Mouse (Mus musculus): Measurements from ENCODE around the gene Rdh7.
"Not testable (repeated sequence)": the region's sequence is repeated elsewhere in the genome, so short reads cannot be mapped to it uniquely, and the experiment has no call there.

The Rdh7 gene

GRCm38 (mm10) chr10:127893163-127894022 lies 4.8 kb upstream of the Rdh7 start:
- DNase-seq (ENCODE audit: low read depth in 2 of 2, low spot score in 2 of 2), result peak in 1 of 2 experiments; percentile 4

DNA sequence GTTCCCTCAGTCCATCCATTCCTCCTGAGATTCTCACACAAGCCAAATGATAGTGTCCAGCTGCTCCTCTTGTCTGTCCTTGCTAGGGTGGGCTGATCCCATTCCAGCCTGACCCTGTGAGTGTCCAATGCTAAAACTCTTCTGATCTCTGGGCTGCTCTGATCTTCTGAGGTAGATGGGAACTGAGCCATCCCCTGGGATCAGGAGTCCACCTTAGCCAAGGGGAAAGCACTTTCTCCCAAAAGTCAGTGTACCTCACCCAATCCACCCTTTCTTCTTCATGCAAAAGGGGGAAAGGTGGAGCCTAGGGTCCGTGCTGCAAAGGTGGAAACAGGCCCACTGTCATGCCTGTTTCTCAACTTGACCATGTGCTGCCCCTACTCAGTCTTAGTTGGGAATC lies 2.9 kb upstream of the Rdh7 start:
- DNase-seq (ENCODE audit: low read depth in 2 of 2, low spot score in 2 of 2), result no peak

DNA sequence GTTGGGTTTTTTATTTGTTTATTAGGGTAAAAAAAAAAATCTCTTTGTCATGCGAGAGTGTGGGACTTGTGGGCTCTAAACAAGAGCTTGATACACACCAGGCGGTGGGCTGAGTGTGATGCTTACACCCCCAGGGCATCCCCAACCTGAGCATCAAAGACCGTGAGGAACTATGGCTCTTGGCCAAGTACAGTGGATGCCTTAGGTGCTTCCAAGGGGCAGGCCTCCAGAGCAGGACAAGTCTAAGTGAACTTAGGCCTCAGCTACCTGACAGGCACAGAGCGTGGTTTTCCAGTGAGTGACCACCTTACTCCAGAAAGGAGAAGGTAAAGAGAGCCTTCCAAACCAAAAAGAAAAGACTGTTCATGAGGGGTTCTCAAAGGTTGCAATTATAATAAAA lies 1.6 kb downstream of the Rdh7 start:
- DNase-seq (ENCODE audit: low read depth in 2 of 2, low spot score in 2 of 2), result no peak

GRCm38 (mm10) chr10:127886551-127886950 lies 2.1 kb downstream of the Rdh7 start:
- no peak for DNase-seq (ENCODE audit: low read depth in 2 of 2, low spot score in 2 of 2)

GRCm38 (mm10) chr10:127881041-127881440 lies 7.6 kb downstream of the Rdh7 start:
- DNase-seq (ENCODE audit: low read depth in 2 of 2, low spot score in 2 of 2), result no peak

DNA sequence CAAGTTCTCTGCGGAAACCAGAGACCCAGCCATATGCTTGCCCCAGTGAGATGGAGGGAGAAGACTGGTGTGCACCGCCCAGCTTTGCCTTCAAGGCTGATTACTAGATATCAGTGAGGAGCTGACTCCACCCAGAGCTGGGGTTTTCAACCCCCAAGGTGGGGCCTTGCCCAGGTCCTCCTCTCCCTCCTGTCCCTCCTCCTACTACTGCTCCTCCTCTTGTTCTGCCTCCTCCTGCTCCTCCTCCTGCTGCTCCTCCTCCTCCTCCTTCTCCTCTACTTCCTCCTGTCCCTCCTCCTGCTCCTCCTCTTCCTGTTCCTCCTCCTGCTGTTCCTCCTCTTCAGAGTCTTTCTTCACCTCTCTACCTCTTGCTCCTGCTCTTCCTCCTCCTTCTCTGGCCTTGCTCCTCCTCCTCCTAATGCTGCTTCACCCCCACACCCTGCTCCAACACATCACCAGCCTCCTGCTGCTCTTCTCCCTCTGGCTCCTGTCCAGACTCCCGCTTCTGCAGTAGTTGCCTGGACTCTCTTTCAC lies 9.4 kb downstream of the Rdh7 start:
- DNase-seq (ENCODE audit: low read depth in 2 of 2, low spot score in 2 of 2), result no peak

DNA sequence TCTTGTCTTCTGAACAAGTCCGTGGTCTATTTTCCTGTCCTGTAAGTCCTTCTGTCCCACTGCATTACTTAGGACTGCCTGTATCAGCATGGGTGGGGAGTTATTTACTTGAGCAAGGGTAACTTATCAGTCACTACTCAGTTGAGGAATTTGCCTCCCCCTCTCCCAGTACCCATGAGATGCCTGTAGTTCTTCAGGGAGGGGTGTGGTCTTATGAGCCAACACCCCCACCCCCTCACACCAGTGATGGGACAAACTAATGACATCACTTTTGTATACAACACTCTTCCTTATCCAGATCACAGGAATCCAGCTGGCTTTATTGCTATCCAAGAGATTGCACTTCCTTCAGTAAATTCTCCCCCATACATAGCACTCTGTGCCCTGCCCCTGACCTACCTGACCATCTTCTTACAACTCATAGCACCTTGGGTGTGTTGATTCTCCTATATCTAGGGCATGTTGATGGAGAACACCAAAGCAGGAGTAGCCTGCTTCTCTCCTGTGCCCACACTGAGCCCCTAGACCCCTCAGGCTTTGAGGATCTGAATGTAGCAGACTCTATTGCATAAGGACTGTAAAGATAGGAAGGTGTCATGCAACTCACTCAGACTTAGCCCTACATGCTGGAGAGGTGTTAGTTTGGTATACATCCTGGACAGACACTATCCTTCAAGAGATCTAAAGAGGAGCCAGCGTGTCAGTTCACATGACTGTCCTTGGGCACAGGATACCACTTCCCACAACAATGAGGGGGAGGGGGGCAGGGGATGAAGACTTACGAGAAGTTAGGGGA lies 10.2 kb downstream of the Rdh7 start:
- DNase-seq (ENCODE audit: low read depth in 2 of 2, low spot score in 2 of 2), result no peak

GRCm38 (mm10) chr10:127877681-127878080 lies 10.9 kb downstream of the Rdh7 start:
- DNase-seq (ENCODE audit: low read depth in 2 of 2, low spot score in 2 of 2), result no peak

DNA sequence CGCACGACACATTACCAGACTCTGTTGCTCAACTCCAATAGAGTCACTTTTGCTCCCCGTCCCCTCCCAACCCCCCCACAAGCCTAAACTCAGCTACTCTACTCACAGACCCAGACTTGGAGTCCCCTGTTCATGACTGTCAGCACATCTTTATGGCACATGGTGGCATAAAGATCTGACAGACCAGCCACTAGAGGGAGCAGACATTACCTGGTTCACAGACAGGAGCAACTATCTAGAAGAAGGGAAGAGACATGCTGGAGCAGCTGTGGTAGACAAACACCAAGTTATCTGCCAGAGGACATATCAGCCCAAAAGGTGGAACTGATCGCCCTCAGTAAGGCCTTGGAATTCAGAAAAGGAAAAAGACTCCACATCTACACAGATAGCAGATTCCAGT lies 16.1 kb downstream of the Rdh7 start:
- DNase-seq (ENCODE audit: low read depth in 2 of 2, low spot score in 2 of 2), result no peak

GRCm38 (mm10) chr10:127866232-127866631 lies 22.4 kb downstream of the Rdh7 start, which contains the start of gene Rdh16f2:
Rdh16f2 (plus strand) TSS chr10:127866474.
- DNase-seq (ENCODE audit: low read depth in 2 of 2, low spot score in 2 of 2), result no peak

GRCm38 (mm10) chr10:127864931-127865330 lies 23.7 kb downstream of the Rdh7 start:
- no peak for DNase-seq (ENCODE audit: low read depth in 2 of 2, low spot score in 2 of 2)

GRCm38 (mm10) chr10:127856376-127856775 lies 32.2 kb downstream of the Rdh7 start:
- no peak for DNase-seq (ENCODE audit: low read depth in 2 of 2, low spot score in 2 of 2)

DNA sequence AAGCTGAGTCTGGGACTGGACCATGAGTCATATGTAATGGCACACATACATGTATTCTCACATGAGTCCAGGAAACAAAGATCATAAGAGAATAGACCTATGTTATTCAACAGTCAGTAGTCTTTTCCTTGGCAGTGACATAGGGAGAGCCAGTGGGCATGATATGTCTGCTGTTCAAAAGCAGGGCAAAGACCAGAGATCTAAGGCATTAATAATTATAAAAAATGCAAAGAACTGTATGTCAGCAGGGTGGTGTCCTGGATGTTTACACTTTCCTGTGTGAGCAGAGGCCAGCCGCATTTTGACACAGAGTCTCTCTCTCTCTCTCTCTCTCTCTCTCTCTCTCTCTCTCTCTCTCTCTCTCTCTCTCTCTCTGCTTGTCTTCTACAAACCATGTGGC lies 39.0 kb downstream of the Rdh7 start, which contains the start of gene Rdh19:
Rdh19 (plus strand) TSS at position 301 of the 400 bp plus-strand sequence.
- DNase-seq (ENCODE audit: low read depth in 2 of 2, low spot score in 2 of 2), result no peak

GRCm38 (mm10) chr10:127848089-127848488 lies 40.5 kb downstream of the Rdh7 start:
- DNase-seq (ENCODE audit: low read depth in 2 of 2, low spot score in 2 of 2), result no peak

GRCm38 (mm10) chr10:127845945-127846344 lies 42.7 kb downstream of the Rdh7 start:
- DNase-seq (ENCODE audit: low read depth in 2 of 2, low spot score in 2 of 2), result not testable (repeated sequence)

- no peak for DNase-seq (ENCODE audit: low read depth in 2 of 2, low spot score in 2 of 2)
Observed at GRCm38 (mm10) chr10:127840776-127841175, 47.8 kb downstream of the Rdh7 start.

GRCm38 (mm10) chr10:127838539-127838938 lies 50.1 kb downstream of the Rdh7 start:
- DNase-seq (ENCODE audit: low read depth in 2 of 2, low spot score in 2 of 2), result no peak

GRCm38 (mm10) chr10:127837793-127838192 lies 50.8 kb downstream of the Rdh7 start:
- DNase-seq (ENCODE audit: low read depth in 2 of 2, low spot score in 2 of 2), result not testable (repeated sequence)

- DNase-seq (ENCODE audit: low read depth in 2 of 2, low spot score in 2 of 2), result no peak
Observed at GRCm38 (mm10) chr10:127835292-127835691, 53.3 kb downstream of the Rdh7 start.

DNA sequence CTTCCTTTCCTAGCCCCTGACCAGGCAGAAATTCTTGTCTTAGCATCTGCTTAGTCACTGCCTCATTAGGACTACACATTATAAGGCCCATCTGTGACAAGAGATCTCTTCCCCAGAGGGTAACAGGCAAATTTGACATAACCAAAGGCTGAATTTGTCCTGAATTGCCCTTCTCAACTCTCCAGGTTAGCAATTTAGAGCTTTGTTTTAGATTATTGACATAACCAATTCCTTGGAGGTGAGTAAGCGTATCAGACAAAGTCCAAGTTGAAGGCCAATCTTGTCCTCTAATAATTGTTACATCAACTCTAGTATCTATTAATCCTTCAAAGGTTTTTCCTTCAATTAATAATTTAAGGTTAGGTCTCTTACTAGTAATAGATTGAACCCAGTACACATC lies 54.4 kb downstream of the Rdh7 start:
- not testable (repeated sequence) for DNase-seq (ENCODE audit: low read depth in 2 of 2, low spot score in 2 of 2)

All from CD8-positive naive resting alpha-beta T cell, adult 2 months (primary cell).